Mouse (Mus musculus) erythroid progenitor cell, adult 5-6 weeks (primary cell): ENCODE data around the gene Sertad2. TPM values are rescaled to one million over a fixed set of nuclear protein-coding genes. Genes with fewer than 3 reads are reported as not detected.
A peak's percentile ranks its signal among the peaks of the same experiment; 100 is the strongest.

Experiments
- ATAC-seq: replicated peaks from 2 replicates; pipeline ENCODE4 v1.8.0; 2016; ENCODE audit warnings: moderate number of reproducible peaks, mild to moderate bottlenecking, moderate TSS enrichment, inconsistent platforms; ENCODE audit not compliant: poor library complexity, low FRiP score, severe bottlenecking
- total RNA-seq, 2 experiments: library from RNA; stranded (forward) in 1 of 2; stranded (reverse) in 1 of 2; fragments of 150-400 nt in 1 of 2; fragments of 186-747, 209-891 nt in 1 of 2; gene quantifications; 2 replicates each; pipeline versions ENCODE4 v1.2.3 to v1.2.4; 2015 to 2017; ENCODE audit warnings: low replicate concordance in 2 of 2

Sertad2 gene
- total RNA-seq, 2 experiments from 2014 or later = 46.1 to 53.1 TPM

DNA sequence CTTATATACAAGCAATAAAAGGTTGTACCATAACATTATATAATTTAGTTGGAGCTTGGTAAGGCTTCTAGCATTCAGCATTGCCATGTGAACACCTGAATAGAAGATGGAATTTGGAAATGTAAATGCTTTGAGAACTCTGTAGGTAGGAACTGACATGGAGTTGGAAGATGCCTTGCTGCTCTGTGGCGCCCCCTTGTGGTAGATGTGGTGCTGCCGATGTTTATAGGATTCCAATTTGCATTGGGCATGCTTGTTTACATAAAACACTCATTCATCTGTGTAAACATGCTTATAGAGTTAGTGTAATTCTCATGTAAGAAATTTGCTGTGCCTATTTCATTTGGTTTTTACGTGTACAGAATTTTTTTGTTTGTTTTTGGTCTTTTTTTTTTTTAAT is 95.8 kb downstream of the Sertad2 start:
- ATAC-seq = peak; percentile 48; the same call in 1 of the 2 replicates

DNA sequence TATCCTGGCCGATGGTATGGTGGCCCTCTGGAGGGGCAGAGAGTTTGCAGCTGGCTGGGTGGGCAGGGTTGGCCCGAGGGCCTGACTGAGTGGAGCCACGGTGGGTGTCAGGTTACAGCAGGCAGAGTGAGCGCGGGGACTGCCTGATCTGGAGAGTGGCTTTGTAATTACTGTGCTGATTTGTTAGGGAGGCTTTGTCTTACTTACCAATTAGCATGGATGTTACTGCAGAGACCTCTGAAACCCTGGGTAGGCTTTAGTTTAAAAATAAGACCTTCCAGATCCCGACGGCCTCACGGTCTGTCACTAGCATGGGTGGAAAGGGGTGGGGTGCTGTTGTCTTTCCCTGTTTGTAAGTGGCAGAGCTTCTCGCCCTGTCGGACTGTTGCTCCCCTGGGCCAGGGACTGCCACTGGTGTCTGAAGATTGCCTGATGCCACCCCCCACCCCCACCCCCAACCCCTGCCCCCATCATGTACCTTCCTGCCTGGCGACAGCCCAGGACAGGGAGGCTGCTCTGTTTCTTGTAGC is 96.9 kb downstream of the Sertad2 start:
- no peak for ATAC-seq

DNA sequence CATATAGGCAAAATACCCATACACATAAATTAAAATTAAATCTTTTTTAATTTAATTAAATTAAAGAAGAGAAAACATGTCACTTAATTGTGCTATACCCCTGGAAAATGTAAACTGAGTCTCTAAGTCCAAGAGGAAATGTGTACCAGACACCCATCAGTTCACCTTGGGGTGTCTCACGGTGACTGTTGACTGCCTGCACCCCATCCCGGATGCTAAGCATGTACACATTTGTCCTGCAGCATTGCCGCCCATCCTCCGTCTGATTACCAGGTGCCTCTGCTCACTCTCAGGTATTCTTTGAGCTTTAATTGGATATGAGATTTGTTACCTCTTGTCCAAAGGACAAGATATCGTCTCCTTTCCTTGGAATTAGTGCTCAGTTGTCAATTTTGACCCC is 99.3 kb downstream of the Sertad2 start:
- ATAC-seq = no peak

DNA sequence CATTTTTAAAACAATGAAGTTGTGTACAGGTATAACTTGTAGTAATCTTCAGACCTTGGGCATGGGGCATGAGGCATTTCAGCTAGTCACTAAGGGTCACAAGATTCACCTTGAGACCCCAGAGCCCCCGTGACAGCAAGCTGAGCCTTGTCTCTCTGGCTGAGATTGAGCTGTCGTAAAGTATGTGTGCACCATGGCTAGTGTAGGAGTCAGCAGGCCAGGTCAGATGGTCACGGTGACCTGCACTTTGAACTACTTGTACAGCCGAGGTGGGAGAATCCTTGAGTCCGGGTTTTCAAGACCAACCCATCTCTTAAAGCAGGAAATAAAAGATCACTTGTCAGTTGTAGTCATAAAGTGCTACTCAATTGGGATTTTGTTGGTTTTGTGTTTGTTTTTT is 100.1 kb downstream of the Sertad2 start:
- ATAC-seq = no peak

DNA sequence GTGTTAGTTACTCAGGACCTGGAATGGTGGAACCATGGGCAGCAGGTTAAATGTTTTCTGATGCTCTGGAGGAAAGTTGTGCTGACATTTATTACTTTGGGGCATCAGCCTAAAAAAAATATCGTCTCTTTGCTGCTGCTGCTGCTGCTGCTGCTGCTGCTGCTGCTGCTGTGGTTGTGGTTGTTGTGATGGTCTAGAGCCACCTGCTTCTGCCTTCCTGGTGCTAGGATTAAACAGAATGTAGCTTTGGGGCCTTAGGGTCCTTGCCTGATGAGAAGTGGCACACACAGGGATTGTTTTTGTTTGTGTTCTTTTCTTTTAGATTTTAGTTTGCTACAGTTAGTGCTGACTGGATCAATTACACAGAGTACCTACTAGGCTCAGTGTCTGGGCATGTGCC is 101.1 kb downstream of the Sertad2 start:
- no peak for ATAC-seq

DNA sequence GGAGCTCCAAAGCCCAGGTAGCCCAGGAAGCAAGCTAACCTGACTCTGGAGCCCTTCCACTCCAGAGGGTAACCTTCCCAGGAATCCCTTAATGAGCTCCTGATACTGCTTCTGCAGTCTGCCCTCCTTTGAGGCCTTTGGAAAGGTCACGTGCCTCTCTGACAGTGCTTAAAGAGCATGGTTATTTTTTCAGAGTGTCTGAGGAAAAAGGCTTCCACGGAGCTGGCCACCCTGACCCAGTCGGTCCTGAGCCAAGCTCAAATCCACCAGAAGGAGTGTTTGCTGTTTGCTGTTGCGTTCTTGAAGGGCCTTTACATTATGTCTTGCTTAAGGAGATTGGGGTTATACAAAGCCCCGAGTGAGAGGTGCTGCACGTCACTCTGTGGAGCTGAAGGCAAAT is 101.8 kb downstream of the Sertad2 start:
- ATAC-seq = no peak

DNA sequence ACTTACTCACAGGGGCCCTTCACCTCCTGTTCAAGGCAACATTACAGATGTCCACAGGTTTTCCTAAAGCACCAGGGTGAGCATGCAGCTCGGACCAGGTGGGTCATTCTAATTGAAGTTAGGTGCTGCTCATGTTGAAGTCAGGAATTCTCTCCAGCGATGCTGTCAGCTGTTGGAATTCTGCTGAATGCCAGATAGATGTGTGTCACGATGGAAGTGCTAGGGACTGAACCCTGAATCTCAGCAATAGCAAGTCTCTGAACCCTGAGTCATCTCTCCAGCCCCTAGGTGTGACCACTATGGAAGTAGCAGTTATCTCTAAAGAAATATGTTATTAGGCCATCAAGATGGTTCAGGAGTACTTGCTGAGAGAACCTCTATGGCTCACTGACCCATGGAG is 102.5 kb downstream of the Sertad2 start:
- no peak for ATAC-seq

GRCm38 (mm10) chr11:20646142-20646541 is 103.1 kb downstream of the Sertad2 start:
- no peak for ATAC-seq

DNA sequence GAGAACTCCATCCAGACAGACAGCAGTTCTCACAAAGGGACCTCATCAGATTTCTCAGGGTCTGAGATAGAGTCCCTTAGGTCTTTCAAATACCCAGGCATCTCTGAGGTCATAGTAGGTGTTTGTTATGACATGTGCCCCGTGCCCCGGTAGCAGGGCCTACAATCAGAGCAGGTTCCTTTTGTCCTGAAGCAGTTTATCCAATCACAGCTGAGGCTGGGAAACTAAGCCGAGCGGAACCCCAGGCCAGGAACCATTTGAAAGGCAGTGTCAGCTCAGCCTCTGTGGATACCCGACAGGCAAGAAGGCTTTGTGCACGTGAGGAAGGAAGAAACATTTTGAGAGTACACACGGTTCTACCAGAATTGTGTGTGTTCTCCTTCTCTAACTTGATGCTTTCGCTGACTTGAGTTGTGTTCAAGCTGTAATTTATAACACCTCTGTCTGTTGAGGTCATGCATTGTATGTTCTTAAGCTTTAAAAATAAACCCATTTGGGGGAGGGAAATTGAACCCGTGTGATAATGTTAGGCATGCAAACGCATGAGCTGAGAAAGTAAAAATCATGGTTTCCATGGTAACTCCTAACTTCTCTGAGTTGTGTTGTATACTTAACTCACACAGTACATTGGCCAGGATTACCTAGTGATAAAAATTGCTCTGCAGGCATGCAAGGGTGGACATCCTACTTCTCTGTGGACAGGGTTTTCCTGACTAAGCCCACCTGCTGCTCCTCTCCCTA is 104.1 kb downstream of the Sertad2 start:
- ATAC-seq = no peak

DNA sequence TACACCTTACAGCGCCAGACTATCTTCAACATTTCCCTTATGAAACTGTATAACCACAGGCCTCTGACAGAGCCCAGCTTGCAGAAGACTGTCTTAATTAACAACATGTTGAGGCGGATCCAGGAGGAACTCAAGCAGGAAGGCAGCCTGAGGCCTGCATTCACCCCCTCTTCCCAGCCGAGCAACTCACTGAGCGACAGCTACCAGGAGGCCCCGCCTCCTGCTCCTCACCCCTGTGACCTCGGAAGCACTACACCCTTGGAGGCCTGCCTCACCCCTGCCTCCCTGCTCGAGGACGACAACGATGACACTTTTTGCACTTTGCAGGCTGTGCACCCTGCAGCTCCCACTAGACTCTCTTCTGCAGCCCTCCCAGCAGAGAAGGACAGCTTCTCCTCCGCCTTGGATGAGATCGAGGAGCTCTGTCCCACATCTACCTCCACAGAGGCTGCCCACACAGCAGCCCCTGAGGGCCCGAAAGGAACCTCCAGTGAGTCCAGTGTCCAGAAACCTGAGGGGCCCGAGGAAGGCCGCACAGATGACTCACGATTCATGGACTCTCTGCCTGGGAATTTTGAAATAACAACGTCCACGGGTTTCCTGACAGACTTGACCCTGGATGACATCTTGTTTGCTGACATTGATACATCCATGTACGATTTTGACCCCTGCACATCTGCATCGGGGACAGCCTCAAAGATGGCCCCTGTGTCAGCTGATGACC is 105.0 kb downstream of the Sertad2 start:
- no peak for ATAC-seq

DNA sequence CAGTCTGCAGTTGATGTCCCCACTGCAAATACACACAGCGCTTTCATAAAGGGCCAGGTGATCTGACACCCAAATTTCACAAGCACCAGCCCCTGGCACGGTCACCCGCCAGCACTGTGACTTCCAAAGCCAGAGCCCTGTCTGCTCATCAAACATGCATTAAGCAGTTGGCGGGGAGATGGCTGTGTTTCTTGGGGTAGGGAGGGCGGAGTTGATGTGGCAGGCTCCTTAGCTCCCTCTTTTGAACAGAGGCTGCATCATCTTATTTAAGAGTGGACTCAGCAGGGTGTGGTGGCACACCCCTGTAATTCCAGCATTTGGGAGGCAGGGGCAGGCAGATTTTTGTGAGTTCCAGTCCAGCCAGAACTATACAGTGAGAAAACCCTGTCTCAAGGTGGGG is 106.4 kb downstream of the Sertad2 start:
- no peak for ATAC-seq

DNA sequence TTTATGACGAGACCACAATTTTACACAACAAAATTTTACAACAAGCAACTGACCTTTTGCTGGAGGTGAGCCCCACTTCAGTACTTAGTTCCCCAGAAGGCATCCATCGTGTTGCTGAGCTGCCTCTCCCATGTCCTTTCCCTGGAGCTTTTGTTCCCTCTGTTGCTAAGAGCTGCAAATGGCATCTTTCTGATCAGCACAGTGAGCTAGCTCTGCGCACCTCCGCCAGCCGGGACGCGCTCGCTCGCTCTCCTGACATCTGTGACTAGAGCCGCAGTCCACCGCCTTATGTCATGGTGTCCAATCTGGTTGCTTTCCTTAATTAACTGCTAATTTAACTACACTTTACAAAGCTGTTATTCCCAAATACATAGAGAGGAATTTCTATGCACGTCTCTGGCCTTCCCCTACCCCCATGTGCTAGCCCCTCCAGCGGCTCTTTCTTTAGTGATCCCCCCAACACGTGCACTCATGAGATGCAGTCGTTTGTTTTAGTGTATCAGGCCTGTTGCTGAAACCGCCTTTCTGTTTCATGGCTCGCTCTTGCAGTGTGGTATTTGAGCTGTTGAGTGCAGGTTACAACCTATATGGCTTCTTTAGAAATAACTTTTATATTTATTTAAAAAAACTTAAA is 107.1 kb downstream of the Sertad2 start:
- no peak for ATAC-seq

DNA sequence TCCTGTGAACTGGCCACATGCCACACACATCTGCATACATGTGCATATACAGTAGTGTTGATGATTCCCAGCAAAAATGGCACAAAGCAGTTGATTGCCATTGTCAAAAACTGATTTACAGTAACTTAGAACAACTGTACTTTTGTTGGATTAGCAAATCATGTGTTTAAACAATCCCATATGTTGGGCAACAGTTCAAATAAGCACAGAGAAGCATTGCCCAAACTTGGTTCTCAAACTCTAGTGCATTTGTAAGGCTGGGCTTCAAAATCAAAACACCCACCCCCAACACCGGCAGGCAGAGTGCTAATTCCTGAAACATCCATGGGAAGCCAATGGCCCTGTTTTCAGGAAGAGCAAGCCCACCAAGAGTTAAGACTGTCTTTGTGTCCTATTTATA is 108.1 kb downstream of the Sertad2 start:
- ATAC-seq = no peak

DNA sequence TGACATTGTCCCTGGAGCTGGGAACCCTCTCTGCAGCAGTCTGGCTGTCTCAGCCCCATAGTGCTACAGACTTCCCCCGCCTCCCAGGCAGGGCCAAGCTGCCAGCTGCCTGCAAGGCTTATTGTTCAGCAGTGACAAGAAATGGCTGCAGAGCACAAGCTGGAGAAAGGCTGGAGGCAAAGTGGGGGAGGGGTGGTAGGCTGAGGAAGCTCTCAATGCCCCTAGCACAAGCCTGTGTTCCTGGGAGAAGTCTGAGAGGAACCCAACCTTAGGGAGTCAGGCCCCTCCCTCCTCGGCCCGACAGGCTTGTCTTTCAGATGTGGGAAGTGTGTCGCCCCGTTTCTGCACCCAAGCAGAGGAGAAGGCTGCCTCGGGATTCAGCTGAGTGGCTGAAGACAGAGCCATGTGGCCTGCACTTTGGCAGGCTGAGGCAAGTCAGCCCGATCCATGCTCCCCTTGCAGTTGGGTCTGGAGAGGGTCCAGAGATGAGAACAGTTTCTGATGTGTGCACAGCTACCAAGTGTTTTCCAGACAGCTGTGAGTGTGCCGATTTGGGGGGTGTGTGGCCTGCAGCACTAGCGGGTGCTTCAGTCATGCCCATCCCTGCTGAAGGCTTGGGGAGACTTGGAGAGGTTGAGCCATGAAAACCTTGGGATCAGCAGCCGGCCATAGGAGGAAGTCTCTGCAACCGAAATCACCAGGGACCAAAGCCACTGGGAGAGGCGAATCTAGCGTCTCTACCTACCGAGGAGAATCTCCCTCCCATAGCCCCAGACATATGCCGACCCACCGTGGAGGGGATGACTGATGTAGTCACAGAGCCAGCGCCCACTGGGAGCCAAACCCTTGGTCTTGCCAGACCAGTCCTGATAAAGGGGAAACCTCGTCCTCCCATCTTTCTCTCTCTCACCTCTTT is 113.0 kb downstream of the Sertad2 start:
- ATAC-seq = no peak

DNA sequence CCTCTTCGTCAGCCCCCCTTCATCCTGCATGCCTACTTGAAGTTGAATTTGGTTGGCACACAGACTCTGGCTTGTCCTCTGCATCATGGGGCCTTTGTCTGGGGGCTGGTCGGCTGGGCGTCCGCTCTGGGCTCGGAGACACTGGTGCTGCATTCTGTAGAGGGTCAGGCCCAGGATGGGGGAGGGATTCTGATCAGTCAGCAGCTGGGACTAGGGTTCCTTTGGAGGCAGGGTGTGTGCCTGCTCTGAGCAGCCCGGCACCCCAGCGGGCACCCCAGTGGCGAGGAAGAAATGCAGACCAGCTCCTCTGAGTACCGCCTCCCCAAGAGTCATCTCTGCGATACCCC is 113.6 kb downstream of the Sertad2 start:
- no peak for ATAC-seq

DNA sequence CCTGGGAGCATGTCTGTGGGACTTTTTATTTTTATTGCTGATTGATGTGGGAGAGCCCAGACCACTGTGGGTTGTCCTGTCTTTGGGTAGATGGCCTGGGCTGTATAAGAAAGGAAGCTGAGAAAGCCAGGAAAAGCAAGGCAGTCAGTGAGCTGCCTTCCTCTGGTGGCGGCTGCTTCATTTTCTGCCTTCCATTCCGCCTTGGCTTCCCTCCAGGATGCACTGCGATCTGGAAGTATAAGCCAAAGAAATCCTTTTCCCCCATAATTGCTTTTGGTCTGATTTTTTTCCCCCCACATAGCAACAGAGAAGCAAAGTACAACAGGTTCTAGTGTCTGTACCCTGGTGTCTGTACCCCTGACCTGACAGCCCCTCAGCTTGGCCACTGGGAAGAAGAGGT is 116.0 kb downstream of the Sertad2 start:
- ATAC-seq = no peak

- no peak for ATAC-seq
Measured at GRCm38 (mm10) chr11:20660111-20661097, 117.4 kb downstream of the Sertad2 start.

GRCm38 (mm10) chr11:20661652-20662051 is 118.6 kb downstream of the Sertad2 start:
- ATAC-seq = peak; percentile 73

- no peak for ATAC-seq
Measured at GRCm38 (mm10) chr11:20662811-20663210, 119.8 kb downstream of the Sertad2 start.
